Mouse (Mus musculus): ENCODE measurements around the gene Spats2. TPM values are rescaled to one million over a fixed set of nuclear protein-coding genes. Genes with fewer than 3 reads are reported as not detected.
A peak's percentile ranks its signal among the peaks of the same experiment; 100 is the strongest.

The Spats2 gene
- polyA plus RNA-seq, 1 experiment from 2014 or later = 7.7 TPM

DNA sequence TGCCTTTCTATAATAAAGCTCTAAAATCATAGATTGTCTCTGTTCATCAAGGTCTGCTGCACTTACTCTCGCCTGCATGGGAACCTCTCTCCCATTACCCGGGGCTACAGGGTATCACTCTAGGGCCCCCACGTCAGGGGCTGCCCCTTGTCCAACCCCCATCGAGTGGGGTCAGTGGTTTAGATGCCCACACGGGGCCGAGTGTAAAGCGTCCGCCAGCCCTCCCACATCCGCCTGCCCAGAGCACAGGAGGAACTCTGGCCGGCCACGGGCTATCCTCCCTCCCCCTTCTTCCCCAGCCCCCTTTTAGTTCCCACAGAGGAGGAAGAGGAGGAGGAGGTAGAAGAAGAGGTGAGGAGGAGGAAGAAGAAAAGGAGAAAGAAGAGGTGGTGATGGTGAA is 4.9 kb upstream of the Spats2 start:
- no peak overlapping the region for H3K4me2 ChIP-seq
- peaks cover 15% of the 10 kb centered on the region for H3K27me3 ChIP-seq
- H3K9me3 ChIP-seq (replicated peaks) = no peaks in the 10 kb centered on the region
- no peak overlapping the region for H3K27ac ChIP-seq (replicated peaks)
- H3K4me1 ChIP-seq (replicated peaks) = peaks cover 3% of the 10 kb centered on the region; the same call in 1 of the 2 replicates
- ATAC-seq (ENCODE audit: insufficient read depth) = no peak
- no peak overlapping the region for H3K9ac ChIP-seq
- H3K36me3 ChIP-seq (replicated peaks) = no peaks in the 10 kb centered on the region
- WGBS (ENCODE audit: insufficient replicate concordance) = 8% methylated on average over 11 of the region's 11 CpGs
- H3K4me3 ChIP-seq (replicated peaks) = no peak overlapping the region

DNA sequence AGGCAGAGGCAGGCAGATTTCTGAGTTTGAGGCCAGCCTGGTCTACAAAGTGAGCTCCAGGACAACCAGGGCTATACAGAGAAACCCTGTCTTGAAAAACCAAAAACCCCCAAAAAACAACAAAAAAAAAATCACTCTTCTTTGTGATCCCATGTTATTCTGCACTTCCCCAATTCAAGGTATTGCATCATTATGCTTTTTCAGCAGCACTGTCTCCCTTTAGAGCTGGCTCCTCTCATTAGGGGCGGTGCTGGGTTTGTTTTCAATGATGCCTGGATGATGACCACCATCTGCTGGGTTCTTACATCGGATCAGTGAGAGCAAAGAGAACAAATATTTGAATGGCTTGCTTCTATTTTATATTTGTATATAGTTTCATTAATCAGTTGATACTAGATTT is 3.1 kb upstream of the Spats2 start:
- no peak overlapping the region for H3K4me2 ChIP-seq
- no peaks in the 10 kb centered on the region for H3K36me3 ChIP-seq (replicated peaks)
- no peaks in the 10 kb centered on the region for H3K9me3 ChIP-seq (replicated peaks)
- H3K27ac ChIP-seq (replicated peaks) = no peak overlapping the region
- ATAC-seq (ENCODE audit: insufficient read depth) = no peak
- H3K9ac ChIP-seq = no peak overlapping the region
- H3K4me1 ChIP-seq (replicated peaks) = peaks cover 10% of the 10 kb centered on the region
- peaks cover 32% of the 10 kb centered on the region for H3K27me3 ChIP-seq
- WGBS (ENCODE audit: insufficient replicate concordance) = 50% methylated on average over 2 of the region's 2 CpGs
- H3K4me3 ChIP-seq (replicated peaks) = no peak overlapping the region

DNA sequence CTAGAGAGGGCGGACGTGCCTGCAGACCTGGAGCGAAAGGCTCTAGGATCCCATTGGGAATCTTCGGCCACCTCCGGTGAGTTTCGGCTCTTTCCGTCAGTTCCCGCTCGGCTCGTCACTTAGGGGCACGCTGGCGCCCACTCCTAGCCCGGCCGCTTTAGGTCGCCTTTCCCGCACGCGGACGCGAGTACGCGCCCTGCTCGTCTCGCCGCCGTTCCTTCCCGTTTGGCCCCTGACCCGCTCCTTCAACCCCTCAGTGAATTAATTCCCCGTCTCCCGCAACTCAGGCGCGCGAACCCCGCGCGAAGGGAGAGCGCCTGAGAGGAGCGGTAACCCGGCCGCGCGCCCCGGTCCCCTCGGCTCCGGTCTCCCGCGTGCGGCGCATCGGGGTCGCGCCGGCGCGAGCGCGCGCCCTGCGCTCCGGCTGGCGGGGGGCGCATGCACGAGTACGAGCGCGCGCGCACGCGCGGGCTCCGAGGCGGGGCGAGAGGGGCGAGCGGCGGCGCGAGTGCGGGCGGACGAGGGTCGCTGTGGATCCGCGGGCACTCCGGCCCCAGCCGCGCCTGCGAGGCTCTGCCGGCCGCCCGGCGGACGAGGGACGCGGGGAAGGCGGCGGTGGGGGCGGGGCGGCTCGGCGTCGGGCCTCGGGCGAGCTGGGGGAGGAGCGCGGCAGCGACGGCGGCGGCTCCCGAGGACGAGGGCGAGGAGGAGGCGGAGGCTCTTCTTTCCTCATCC is 532 bp downstream of the Spats2 start:
- peaks cover 23% of the 10 kb centered on the region for H3K4me1 ChIP-seq (replicated peaks)
- ATAC-seq (ENCODE audit: insufficient read depth) = peak; percentile 68
- peak overlapping the region; percentile 76 for H3K27ac ChIP-seq (replicated peaks)

DNA sequence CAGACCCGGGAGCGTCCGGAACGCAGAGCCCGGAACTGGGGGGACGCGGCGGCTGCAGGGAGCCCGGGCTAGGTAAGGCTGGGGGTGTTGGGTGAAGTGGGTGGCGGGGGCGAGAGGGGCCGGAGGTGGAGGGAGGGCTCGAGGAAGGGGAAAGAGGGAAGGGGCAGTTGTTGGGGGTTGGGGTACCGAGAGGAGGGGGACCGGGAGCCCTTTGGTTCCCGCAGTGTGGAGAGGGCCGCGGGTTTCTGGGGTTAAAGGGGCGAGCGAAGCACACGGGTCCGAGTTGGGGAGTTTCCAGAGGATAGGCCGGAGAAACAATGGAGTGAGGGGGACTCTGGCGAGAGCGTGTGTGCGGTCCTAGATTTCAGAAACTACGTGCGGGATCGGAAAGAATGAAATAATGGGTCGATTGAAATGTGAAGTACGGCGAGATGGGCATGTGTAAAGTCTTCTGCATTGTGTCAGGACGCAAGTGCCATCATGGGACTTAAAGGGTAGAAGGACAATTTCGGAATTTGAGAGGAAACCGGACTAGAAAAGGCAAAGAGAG is 1.2 kb downstream of the Spats2 start:
- Histone ChIP-seq H3K27me3 (peaks cover 33% of the 10 kb centered on the region), H3K36me3 (replicated peaks) (no peaks in the 10 kb centered on the region), H3K4me1 (replicated peaks) (peaks cover 23% of the 10 kb centered on the region), H3K27ac (replicated peaks) (peak overlapping the region; percentile 76), H3K4me2 (peak overlapping the region; percentile 93), H3K4me3 (replicated peaks) (peak overlapping the region; percentile 71), H3K9me3 (replicated peaks) (no peaks in the 10 kb centered on the region), H3K9ac (peak overlapping the region; percentile 66)
- ATAC-seq (ENCODE audit: insufficient read depth) = 0 out of 2 replicates have a peak, but pooled peaks have one; percentile 24
- WGBS (ENCODE audit: insufficient replicate concordance) = 2% methylated on average over 34 of the region's 35 CpGs

More for the DNA sequence above, 532 bp downstream of the Spats2 start:
- under 1% methylated on average over 106 of the region's 115 CpGs for WGBS (ENCODE audit: insufficient replicate concordance)
- Histone ChIP-seq H3K36me3 (replicated peaks) (no peaks in the 10 kb centered on the region), H3K9me3 (replicated peaks) (no peaks in the 10 kb centered on the region), H3K9ac (peak overlapping the region; percentile 66), H3K4me2 (peak overlapping the region; percentile 93), H3K27me3 (peaks cover 33% of the 10 kb centered on the region), H3K4me3 (replicated peaks) (peak overlapping the region; percentile 71)

- no peak for ATAC-seq (ENCODE audit: insufficient read depth)
- no peak overlapping the region for H3K27ac ChIP-seq (replicated peaks)
- peak overlapping the region; percentile 93 for H3K4me2 ChIP-seq
- WGBS (ENCODE audit: insufficient replicate concordance) = 42% methylated on average over 6 of the region's 6 CpGs
- peaks cover 33% of the 10 kb centered on the region for H3K27me3 ChIP-seq
- H3K4me1 ChIP-seq (replicated peaks) = peaks cover 23% of the 10 kb centered on the region
- no peaks in the 10 kb centered on the region for H3K36me3 ChIP-seq (replicated peaks)
- H3K9me3 ChIP-seq (replicated peaks) = no peaks in the 10 kb centered on the region
- H3K4me3 ChIP-seq (replicated peaks) = peak overlapping the region; percentile 71; the same call in 1 of the 2 replicates
- no peak overlapping the region for H3K9ac ChIP-seq
Measured at GRCm38 (mm10) chr15:99127851-99128522, 2.3 kb downstream of the Spats2 start.

DNA sequence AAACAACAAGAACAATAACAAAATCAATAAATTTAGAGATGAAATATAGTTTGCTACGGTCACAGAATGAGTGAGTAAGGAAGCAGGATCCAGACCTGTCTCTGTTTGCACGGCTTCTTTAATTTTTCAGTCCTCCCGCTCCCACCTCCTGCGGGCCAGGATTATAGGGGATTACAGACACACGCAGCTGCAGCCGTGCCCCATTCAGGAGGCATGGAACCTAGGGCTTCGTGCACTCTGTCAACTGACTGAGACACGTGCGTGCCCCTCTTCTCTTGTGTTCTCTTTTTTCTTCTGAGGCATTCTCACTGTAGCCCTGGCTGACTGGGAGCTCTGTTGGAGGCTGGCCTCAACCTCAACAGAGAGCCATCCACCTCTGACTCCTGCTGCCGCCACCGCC is 3.7 kb downstream of the Spats2 start:
- Histone ChIP-seq H3K36me3 (replicated peaks) (no peaks in the 10 kb centered on the region), H3K27me3 (peaks cover 33% of the 10 kb centered on the region), H3K4me3 (replicated peaks) (no peak overlapping the region), H3K27ac (replicated peaks) (no peak overlapping the region), H3K4me1 (replicated peaks) (peaks cover 23% of the 10 kb centered on the region), H3K4me2 (no peak overlapping the region), H3K9me3 (replicated peaks) (no peaks in the 10 kb centered on the region), H3K9ac (no peak overlapping the region)
- WGBS (ENCODE audit: insufficient replicate concordance) = 78% methylated on average over 11 of the region's 11 CpGs
- ATAC-seq (ENCODE audit: insufficient read depth) = no peak

- 51% methylated on average over 22 of the region's 22 CpGs for WGBS (ENCODE audit: insufficient replicate concordance)
- H3K4me2 ChIP-seq = no peak overlapping the region
Measured at GRCm38 (mm10) chr15:99129956-99130910, 4.5 kb downstream of the Spats2 start.

DNA sequence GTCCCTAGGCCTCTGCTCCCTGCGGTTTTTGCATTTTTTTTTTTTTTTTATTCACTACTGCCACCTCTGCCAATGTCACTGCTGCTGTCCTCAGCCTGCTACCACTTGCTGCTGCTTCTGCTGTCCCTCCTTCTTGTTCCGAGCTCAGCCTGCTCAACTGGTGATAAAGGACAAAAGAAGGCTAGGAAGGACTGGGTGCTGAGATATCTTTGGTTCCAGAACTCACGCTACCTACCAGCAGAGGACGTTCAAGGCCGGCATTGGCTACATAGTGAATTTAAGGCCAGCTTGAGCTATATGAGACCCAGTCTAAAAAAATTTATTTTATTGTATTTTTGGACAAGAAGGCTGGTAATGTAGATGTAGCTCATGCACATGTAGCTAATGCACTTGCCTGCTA is 12.7 kb downstream of the Spats2 start:
- 32% methylated on average over 5 of the region's 5 CpGs for WGBS (ENCODE audit: insufficient replicate concordance)
- peak; percentile 65 for ATAC-seq (ENCODE audit: insufficient read depth)
- Histone ChIP-seq H3K27me3 (no peaks in the 10 kb centered on the region), H3K36me3 (replicated peaks) (peaks cover 7% of the 10 kb centered on the region; the same call in 1 of the 2 replicates), H3K4me1 (replicated peaks) (peaks cover 21% of the 10 kb centered on the region), H3K9ac (0 out of 2 replicates have a peak overlapping the region, but pooled peaks have one; percentile 6), H3K9me3 (replicated peaks) (no peaks in the 10 kb centered on the region), H3K4me2 (peak overlapping the region; percentile 23), H3K4me3 (replicated peaks) (no peak overlapping the region), H3K27ac (replicated peaks) (peak overlapping the region; percentile 29; the same call in 1 of the 2 replicates)

More at GRCm38 (mm10) chr15:99129956-99130910, 4.5 kb downstream of the Spats2 start:
- Histone ChIP-seq H3K27ac (replicated peaks) (no peak overlapping the region), H3K36me3 (replicated peaks) (no peaks in the 10 kb centered on the region), H3K4me1 (replicated peaks) (peaks cover 23% of the 10 kb centered on the region), H3K9me3 (replicated peaks) (no peaks in the 10 kb centered on the region), H3K27me3 (peaks cover 27% of the 10 kb centered on the region), H3K9ac (no peak overlapping the region), H3K4me3 (replicated peaks) (no peak overlapping the region)
- no peak for ATAC-seq (ENCODE audit: insufficient read depth)

DNA sequence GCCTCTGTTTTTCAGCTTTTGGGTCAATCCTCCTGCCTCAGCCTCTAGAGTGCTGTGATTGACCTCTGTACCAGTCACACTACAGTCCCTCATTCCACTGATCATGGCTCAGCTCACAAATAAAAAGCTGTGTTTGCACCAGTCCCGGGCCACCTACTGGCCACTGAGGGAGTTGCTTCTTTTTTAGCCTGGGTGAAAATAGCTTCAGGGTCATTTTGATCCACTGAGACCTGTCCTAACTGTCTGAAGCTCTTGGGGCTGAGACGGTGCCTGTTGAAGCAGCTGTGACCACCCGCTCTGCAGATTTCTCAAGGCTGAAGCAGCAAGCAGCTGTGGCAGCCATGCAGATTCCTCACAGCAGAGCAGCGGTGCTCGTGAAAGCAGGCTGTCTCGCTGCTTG is 14.0 kb downstream of the Spats2 start:
- Histone ChIP-seq H3K36me3 (replicated peaks) (peaks cover 7% of the 10 kb centered on the region; the same call in 1 of the 2 replicates), H3K27ac (replicated peaks) (no peak overlapping the region), H3K9ac (no peak overlapping the region), H3K4me2 (no peak overlapping the region), H3K4me1 (replicated peaks) (peaks cover 21% of the 10 kb centered on the region), H3K27me3 (no peaks in the 10 kb centered on the region), H3K4me3 (replicated peaks) (no peak overlapping the region), H3K9me3 (replicated peaks) (no peaks in the 10 kb centered on the region)
- 61% methylated on average over 6 of the region's 6 CpGs for WGBS (ENCODE audit: insufficient replicate concordance)
- no peak for ATAC-seq (ENCODE audit: insufficient read depth)

DNA sequence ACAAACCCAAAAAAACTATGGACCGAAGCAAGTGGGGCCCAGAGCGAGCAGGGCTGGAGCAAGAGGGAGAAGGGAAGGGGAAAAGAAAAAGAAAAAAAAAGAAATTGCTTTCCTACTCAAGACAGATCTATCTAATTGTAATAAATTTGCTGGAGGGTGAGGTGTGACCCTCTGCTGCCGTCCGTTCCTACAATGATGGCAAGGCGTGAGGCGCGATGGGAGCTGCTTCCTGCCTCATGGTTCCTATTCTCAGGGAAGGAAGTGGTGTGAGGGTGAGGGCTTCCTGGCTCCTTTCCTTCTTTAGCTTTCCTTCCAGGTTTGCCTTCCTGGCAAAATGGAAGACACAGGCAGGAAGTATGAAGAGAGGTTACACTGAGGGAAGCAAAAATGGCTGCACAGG is 24.8 kb downstream of the Spats2 start:
- H3K9me3 ChIP-seq (replicated peaks) = no peaks in the 10 kb centered on the region
- no peak overlapping the region for H3K4me3 ChIP-seq (replicated peaks)
- H3K27me3 ChIP-seq = no peaks in the 10 kb centered on the region
- ATAC-seq (ENCODE audit: insufficient read depth) = no peak
- H3K4me2 ChIP-seq = no peak overlapping the region
- H3K36me3 ChIP-seq (replicated peaks) = 0 out of 2 replicates have a peak, but pooled peaks cover 8% of the 10 kb centered on the region
- WGBS (ENCODE audit: insufficient replicate concordance) = 86% methylated on average over 7 of the region's 7 CpGs
- H3K4me1 ChIP-seq (replicated peaks) = no peaks in the 10 kb centered on the region; the same call in 1 of the 2 replicates
- H3K27ac ChIP-seq (replicated peaks) = no peak overlapping the region
- H3K9ac ChIP-seq = no peak overlapping the region

All from liver, embryonic 15.5 days (tissue).